Mouse (Mus musculus) erythroblast, embryonic 14.5 days (primary cell): ENCODE results near the gene Samd5.

Experiments
- GATA1 ChIP-seq: IDR thresholded peaks from 2 replicates; pipeline ENCODE4 v1.6.1; 2012; ENCODE audit warnings: low read length, inconsistent platforms, mixed read lengths
- TAL1 ChIP-seq: IDR thresholded peaks from 3 replicates; pipeline ENCODE4 v1.6.1; 2012; ENCODE audit warnings: low read length, inconsistent platforms, mixed read lengths

DNA sequence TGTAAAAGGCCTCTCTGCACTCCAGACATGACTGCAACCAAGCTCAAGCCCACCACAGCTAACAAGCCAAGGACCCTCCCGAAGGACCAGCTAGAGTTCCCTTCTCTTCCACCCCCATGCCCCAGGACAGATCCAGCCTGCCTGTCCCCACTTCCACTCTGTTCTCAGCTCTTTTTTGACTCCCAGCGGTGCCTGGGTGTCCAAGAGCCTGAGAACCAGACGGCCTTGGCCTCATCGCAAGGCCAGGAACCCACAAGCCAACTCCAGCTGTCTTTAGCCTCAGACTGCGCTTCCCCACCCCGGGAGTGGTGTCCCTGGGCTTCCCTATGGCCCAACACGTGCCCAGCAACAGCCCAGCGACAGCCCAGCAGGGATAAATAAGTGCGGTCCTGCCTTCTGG, 23.1 kb upstream of the Samd5 start:
- TF ChIP-seq GATA1 (no peak), TAL1 (no peak)
